Mouse (Mus musculus): ENCODE data around the gene Mlf2.

GRCm38 (mm10) chr6:124904991-124905860 lies 26.0 kb upstream of the Mlf2 start:
- TF ChIP-seq CTCF (IDR thresholded peaks at IDR 0.05; ENCODE audit: control insufficient read depth, insufficient read depth, insufficient read length): no peak
- TF ChIP-seq CEBPB (IDR thresholded peaks at IDR 0.05; ENCODE audit: low read depth): no peak
- no peak for TF ChIP-seq FOSL1 (IDR thresholded peaks at IDR 0.05; ENCODE audit: insufficient read depth, low read length, poor library complexity, severe bottlenecking)
- no peak for TF ChIP-seq MYOG (IDR thresholded peaks at IDR 0.05; ENCODE audit: control insufficient read depth, extremely low read depth, insufficient read length)
- no peak for TF ChIP-seq USF1 (IDR thresholded peaks at IDR 0.05; ENCODE audit: low read depth)
